Mouse (Mus musculus) liver, embryonic 14.5 days (tissue): ENCODE data around the gene Fgfr2. TPM values are rescaled to one million over a fixed set of nuclear protein-coding genes. Genes with fewer than 3 reads are reported as not detected.

Experiments
- ATAC-seq: fragments of 200-750 bp; cut with Nextera tagmentation; 2 replicates; pipeline ENCODE4 v1.8.0; 2017; ENCODE audit warnings: moderate number of reproducible peaks, mild to moderate bottlenecking, moderate library complexity; ENCODE audit not compliant: insufficient read depth
- DNase-seq, 3 experiments: peaks; one replicate each; pipeline ENCODE4 v3.0.0-alpha.2; 2012 to 2013; ENCODE audit warnings: low read depth in 3 of 3, low spot score in 3 of 3
- H3K27ac ChIP-seq: fragments of 300-500 bp; sonication (generic); 2 replicates; pipeline ENCODE4 v1.5.1; 2014; ENCODE audit warnings: moderate library complexity, mild to moderate bottlenecking, control low read depth, inconsistent platforms
- H3K27me3 ChIP-seq: fragments of 300-500 bp; sonication (generic); 2 replicates; pipeline ENCODE4 v1.6.1; 2014; ENCODE audit warnings: mild to moderate bottlenecking, low read length, moderate library complexity; ENCODE audit not compliant: control insufficient read depth, insufficient read depth
- H3K36me3 ChIP-seq: fragments of 300-500 bp; sonication (generic); replicated peaks from 2 replicates; pipeline ENCODE4 v1.6.1; 2014; ENCODE audit warnings: low read depth; ENCODE audit not compliant: control insufficient read depth, insufficient read depth
- H3K4me1 ChIP-seq, 2 experiments: fragments of 200-500 bp in 1 of 2; fragments of 300-500 bp in 1 of 2; sonication (generic) in 1 of 2; replicated peaks; 2 replicates each; pipeline ENCODE4 v1.6.1; 2012 to 2014; ENCODE audit warnings: antibody characterized with exemption in 1 of 2, inconsistent platforms in 1 of 2, low read length in 1 of 2; ENCODE audit not compliant: control insufficient read depth in 2 of 2, insufficient read depth in 2 of 2
- H3K4me2 ChIP-seq: fragments of 300-500 bp; sonication (generic); 2 replicates; pipeline ENCODE4 v1.6.1; 2014; ENCODE audit warnings: low read depth, mild to moderate bottlenecking, control low read depth, moderate library complexity
- H3K4me3 ChIP-seq, 2 experiments: fragments of 200-500 bp in 1 of 2; fragments of 300-500 bp in 1 of 2; sonication (generic) in 1 of 2; 2 replicates each; pipeline ENCODE4 v1.5.1; 2012 to 2014; ENCODE audit warnings: low read depth in 2 of 2, low read length in 2 of 2, mild to moderate bottlenecking in 2 of 2, control low read depth in 1 of 2, inconsistent platforms in 1 of 2, moderate library complexity in 1 of 2; ENCODE audit not compliant: insufficient read depth in 1 of 2
- H3K9ac ChIP-seq: fragments of 300-500 bp; sonication (generic); replicated peaks from 2 replicates; pipeline ENCODE4 v1.6.1; 2014; ENCODE audit warnings: mild to moderate bottlenecking, control low read depth, moderate library complexity
- H3K9me3 ChIP-seq: fragments of 300-500 bp; sonication (generic); 2 replicates; pipeline ENCODE4 v1.6.1; 2016; ENCODE audit warnings: low read length, mixed read lengths; ENCODE audit not compliant: control insufficient read depth
- CTCF ChIP-seq: IDR thresholded peaks from 2 replicates; pipeline ENCODE4 v1.5.1; 2016; ENCODE audit warnings: antibody characterized with exemption, low read depth, control low read depth
- EP300 ChIP-seq: IDR thresholded peaks from 2 replicates; pipeline ENCODE4 v1.6.1; 2016; ENCODE audit warnings: antibody characterized with exemption, low read depth
- WGBS: fragments of 180-500 bp; shearing (Covaris S2); extraction: QIAGEN DNeasy Blood & Tissue Kit; methylation state at CpG from one replicate; pipeline ENCODE4 v1.1.7; 2014; ENCODE audit not compliant: insufficient replicate concordance; 5-methylcytosine and 5-hydroxymethylcytosine counted together
- polyA plus RNA-seq, 2 experiments: library from polyadenylated mRNA; depleted of rRNA in 1 of 2; stranded (reverse) in 1 of 2; unstranded in 1 of 2; fragments of >200 nt; fragmentation: Nextera tagmentation in 1 of 2; extraction: Ambion mirVana in 1 of 2; gene quantifications; 2 replicates each; pipeline versions ENCODE4 v1.2.1 to v1.2.3; 2012 to 2014

The Fgfr2 gene
- polyA plus RNA-seq, 2 experiments: 7.9 to 8.8 TPM

DNA sequence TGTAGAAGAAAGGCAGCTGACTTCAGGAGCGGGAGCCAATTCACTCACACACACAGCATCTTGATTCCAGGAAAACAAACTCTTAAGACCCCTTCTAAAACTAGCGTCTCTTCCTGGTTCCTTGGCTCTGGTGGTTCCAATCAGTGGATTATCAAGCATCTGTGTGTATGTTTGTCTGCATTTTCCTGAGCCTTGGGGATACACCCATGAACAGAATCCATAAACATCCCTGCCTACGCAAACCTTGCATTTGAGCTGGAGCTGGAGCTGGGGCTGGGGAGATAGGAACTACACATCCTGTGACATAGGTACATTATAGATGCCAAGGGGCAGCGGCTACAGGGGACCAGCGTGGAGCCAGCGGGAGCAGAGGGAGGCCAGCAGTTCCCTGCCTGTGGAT is 2808.5 kb downstream of the Fgfr2 start:
- TF ChIP-seq EP300: no peak
- TF ChIP-seq CTCF: no peak
- H3K4me3 ChIP-seq: no peak overlapping the region
- H3K36me3 ChIP-seq: no peaks in the 10 kb centered on the region
- H3K27ac ChIP-seq: no peak overlapping the region
- DNase-seq (no peak), ATAC-seq (no peak)
- WGBS: 80% methylated on average over 6 of the region's 6 CpGs
- no peaks in the 10 kb centered on the region for H3K9me3 ChIP-seq
- no peaks in the 10 kb centered on the region for H3K27me3 ChIP-seq
- no peaks in the 10 kb centered on the region for H3K4me1 ChIP-seq
- no peak overlapping the region for H3K4me2 ChIP-seq
- no peak overlapping the region for H3K9ac ChIP-seq

DNA sequence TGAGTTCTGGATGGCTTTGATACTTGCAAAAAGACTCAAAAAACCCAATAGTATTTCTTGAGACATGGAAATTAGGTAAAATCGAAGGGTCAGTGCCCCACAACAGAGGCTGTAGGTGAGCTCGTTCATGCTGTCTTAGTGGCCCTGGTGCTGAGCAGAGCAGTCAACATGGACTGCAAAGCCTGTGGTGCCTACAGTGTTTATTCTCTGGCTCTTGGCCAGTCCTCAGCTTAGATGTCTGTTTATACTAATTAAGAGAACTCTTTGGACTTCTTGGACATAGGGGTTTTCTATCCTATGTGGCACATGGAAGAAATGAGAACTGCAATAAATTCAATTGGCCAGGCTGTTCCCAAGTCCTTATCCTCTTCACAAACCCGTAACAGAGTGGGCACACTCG is 2811.8 kb downstream of the Fgfr2 start:
- TF ChIP-seq CTCF: no peak
- TF ChIP-seq EP300: no peak
- no peak overlapping the region for H3K27ac ChIP-seq
- no peaks in the 10 kb centered on the region for H3K36me3 ChIP-seq
- H3K9me3 ChIP-seq: no peaks in the 10 kb centered on the region
- H3K27me3 ChIP-seq: no peaks in the 10 kb centered on the region
- H3K9ac ChIP-seq: no peak overlapping the region
- 42% methylated on average over 4 of the region's 4 CpGs for WGBS
- no peak overlapping the region for H3K4me3 ChIP-seq
- DNase-seq (no peak), ATAC-seq (no peak)
- no peaks in the 10 kb centered on the region for H3K4me1 ChIP-seq
- H3K4me2 ChIP-seq: no peak overlapping the region

DNA sequence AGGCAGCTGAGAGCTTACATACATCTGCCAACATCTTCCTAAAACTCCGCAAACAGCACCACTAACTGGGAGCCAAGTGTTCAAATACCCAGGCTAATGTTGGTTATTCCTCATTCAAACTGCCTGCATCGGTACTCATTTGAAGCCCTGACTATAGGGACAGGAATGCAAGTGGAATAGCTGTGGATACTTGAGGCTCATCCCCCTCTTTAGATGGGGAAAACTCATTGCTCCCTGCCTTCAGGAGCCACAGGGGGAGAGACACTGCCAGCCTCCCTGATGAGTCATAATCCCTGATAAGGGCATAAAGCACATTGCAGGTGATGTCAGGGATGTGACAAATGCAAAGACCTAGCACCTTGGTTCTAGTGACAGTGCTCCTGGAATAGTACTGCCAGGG is 2814.0 kb downstream of the Fgfr2 start:
- Histone ChIP-seq H3K27ac (no peak overlapping the region), H3K4me1 (no peaks in the 10 kb centered on the region), H3K27me3 (no peaks in the 10 kb centered on the region), H3K9me3 (no peaks in the 10 kb centered on the region), H3K36me3 (no peaks in the 10 kb centered on the region), H3K9ac (no peak overlapping the region), H3K4me2 (no peak overlapping the region), H3K4me3 (no peak overlapping the region)
- ATAC-seq (no peak), DNase-seq (no peak)
- WGBS: 49% methylated on average over 2 of the region's 2 CpGs
- no peak for TF ChIP-seq EP300
- TF ChIP-seq CTCF: no peak

DNA sequence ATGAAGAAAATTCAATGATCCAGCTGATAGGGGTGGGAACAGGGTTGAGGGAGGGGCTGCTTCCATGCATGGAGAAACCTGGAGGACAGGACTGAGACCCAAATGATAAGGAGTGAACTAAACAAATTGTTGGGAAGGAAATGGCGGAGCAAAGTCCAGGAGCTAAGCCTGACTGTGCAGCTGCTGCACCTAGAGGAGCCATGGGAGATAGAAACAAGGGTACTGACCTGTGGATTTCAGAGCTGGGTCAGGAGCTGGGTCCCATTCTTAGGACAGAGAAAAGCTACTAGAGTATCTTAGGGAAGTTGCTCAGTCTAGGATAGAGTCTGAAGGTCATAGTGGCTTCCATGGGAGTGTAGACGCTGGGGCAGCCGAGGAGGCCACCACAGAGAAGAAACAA is 2816.1 kb downstream of the Fgfr2 start:
- Histone ChIP-seq H3K4me2 (no peak overlapping the region), H3K36me3 (no peaks in the 10 kb centered on the region), H3K9ac (no peak overlapping the region), H3K27me3 (no peaks in the 10 kb centered on the region), H3K4me1 (no peaks in the 10 kb centered on the region), H3K27ac (no peak overlapping the region), H3K4me3 (no peak overlapping the region), H3K9me3 (no peaks in the 10 kb centered on the region)
- DNase-seq (no peak), ATAC-seq (no peak)
- WGBS: 63% methylated on average over 3 of the region's 3 CpGs
- TF ChIP-seq EP300 (no peak), CTCF (no peak)

DNA sequence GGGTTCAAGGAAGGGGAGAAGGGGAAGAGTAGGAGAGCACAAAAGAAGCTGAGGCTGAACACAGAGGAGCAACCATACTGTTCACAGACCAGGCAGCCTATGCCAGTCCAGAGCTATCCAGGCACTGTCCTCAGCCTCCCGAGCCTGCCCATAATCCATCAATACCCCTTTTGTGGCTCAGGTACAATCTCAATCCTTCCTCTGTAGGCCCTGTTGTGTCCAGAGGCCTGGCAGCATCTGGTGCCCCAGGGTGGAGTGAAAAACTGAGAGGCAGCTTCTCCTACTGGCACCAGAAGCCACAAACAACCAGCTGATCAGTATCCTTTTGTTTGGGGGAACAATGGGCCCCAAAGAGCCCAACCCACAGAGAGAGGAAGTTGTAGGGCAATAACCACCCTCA is 2818.5 kb downstream of the Fgfr2 start:
- no peaks in the 10 kb centered on the region for H3K4me1 ChIP-seq
- no peak overlapping the region for H3K9ac ChIP-seq
- no peaks in the 10 kb centered on the region for H3K9me3 ChIP-seq
- H3K27me3 ChIP-seq: no peaks in the 10 kb centered on the region
- no peak overlapping the region for H3K4me2 ChIP-seq
- TF ChIP-seq CTCF (no peak), EP300 (no peak)
- no peak for DNase-seq
- no peak for ATAC-seq
- H3K4me3 ChIP-seq: no peak overlapping the region
- H3K36me3 ChIP-seq: no peaks in the 10 kb centered on the region
- 47% methylated on average over 1 of the region's 1 CpGs for WGBS
- H3K27ac ChIP-seq: no peak overlapping the region
